Mouse (Mus musculus) embryonic facial prominence, embryonic 14.5 days (tissue): ENCODE data around the gene 2410137M14Rik. TPM values are rescaled to one million over a fixed set of nuclear protein-coding genes. Genes with fewer than 3 reads are reported as not detected.

ENCODE experiments used
- ATAC-seq: fragments of 200-750 bp; cut with Nextera tagmentation; 2 replicates; pipeline ENCODE4 v1.8.0; 2017; ENCODE audit warnings: low read depth, moderate number of reproducible peaks, moderate TSS enrichment
- DNase-seq: peaks from one replicate; pipeline ENCODE4 v3.0.0-alpha.2; 2015; ENCODE audit warnings: low spot score
- H3K27ac ChIP-seq: fragments of 300-500 bp; sonication (generic); replicated peaks from 2 replicates; pipeline ENCODE4 v1.5.1; 2014; ENCODE audit warnings: low read depth, mild to moderate bottlenecking, low read length, moderate library complexity
- H3K27me3 ChIP-seq: fragments of 300-500 bp; sonication (generic); replicated peaks from 2 replicates; pipeline ENCODE4 v1.6.1; 2014; ENCODE audit warnings: low read length; ENCODE audit not compliant: control insufficient read depth, insufficient read depth
- H3K36me3 ChIP-seq: fragments of 300-500 bp; sonication (generic); 2 replicates; pipeline ENCODE4 v1.6.1; 2014; ENCODE audit warnings: low read length, mixed read lengths; ENCODE audit not compliant: control insufficient read depth, insufficient read depth
- H3K4me1 ChIP-seq: fragments of 300-500 bp; sonication (generic); 2 replicates; pipeline ENCODE4 v1.6.1; 2014; ENCODE audit warnings: antibody characterized with exemption, low read length; ENCODE audit not compliant: control insufficient read depth, insufficient read depth
- H3K4me2 ChIP-seq: fragments of 300-500 bp; sonication (generic); 2 replicates; pipeline ENCODE4 v1.6.1; 2014; ENCODE audit warnings: low read depth, mild to moderate bottlenecking, low read length, moderate library complexity, mixed read lengths
- H3K4me3 ChIP-seq: fragments of 300-500 bp; sonication (generic); 2 replicates; pipeline ENCODE4 v1.5.1; 2014; ENCODE audit warnings: low read depth, mild to moderate bottlenecking, low read length
- H3K9ac ChIP-seq: fragments of 300-500 bp; sonication (generic); 2 replicates; pipeline ENCODE4 v1.6.1; 2014; ENCODE audit warnings: low read depth, mild to moderate bottlenecking, low read length, moderate library complexity, mixed read lengths
- H3K9me3 ChIP-seq: fragments of 300-500 bp; sonication (generic); 2 replicates; pipeline ENCODE4 v1.6.1; 2016; ENCODE audit warnings: low read length; ENCODE audit not compliant: control insufficient read depth
- WGBS: fragments of 180-500 bp; shearing (Covaris S2); extraction: QIAGEN DNeasy Blood & Tissue Kit; methylation state at CpG from one replicate; pipeline ENCODE4 v1.1.7; 2014; 5-methylcytosine and 5-hydroxymethylcytosine counted together
- polyA plus RNA-seq: library from polyadenylated mRNA; unstranded; fragments of >200 nt; fragmentation: Nextera tagmentation; extraction: Ambion mirVana; gene quantifications from 2 replicates; pipeline ENCODE4 v1.2.1, GENCODE M21; 2014

Gene 2410137M14Rik
- polyA plus RNA-seq, 1 experiment from 2014 or later, result not detected

GRCm38 (mm10) chr17:36931130-36931529 is 49.9 kb downstream of the 2410137M14Rik start:
- WGBS, result 79% methylated on average over 4 of the region's 4 CpGs
- no peaks in the 10 kb centered on the region for H3K4me1 ChIP-seq

GRCm38 (mm10) chr17:36930233-36930632 is 50.8 kb downstream of the 2410137M14Rik start:
- no peaks in the 10 kb centered on the region for H3K4me1 ChIP-seq
- no peak overlapping the region for H3K4me3 ChIP-seq
- no peak overlapping the region for H3K27ac ChIP-seq
- no peak overlapping the region for H3K4me2 ChIP-seq
- no peak overlapping the region for H3K9ac ChIP-seq
- DNase-seq (no peak), ATAC-seq (no peak)
- no peaks in the 10 kb centered on the region for H3K27me3 ChIP-seq
- H3K9me3 ChIP-seq, result no peaks in the 10 kb centered on the region
- WGBS, result 77% methylated on average over 6 of the region's 6 CpGs
- no peaks in the 10 kb centered on the region for H3K36me3 ChIP-seq

More at GRCm38 (mm10) chr17:36931130-36931529, 49.9 kb downstream of the 2410137M14Rik start:
- no peaks in the 10 kb centered on the region for H3K9me3 ChIP-seq
- no peak for ATAC-seq
- H3K36me3 ChIP-seq, result no peaks in the 10 kb centered on the region
- DNase-seq, result no peak
- H3K27ac ChIP-seq, result no peak overlapping the region
- H3K27me3 ChIP-seq, result no peaks in the 10 kb centered on the region
- H3K9ac ChIP-seq, result no peak overlapping the region
- no peak overlapping the region for H3K4me2 ChIP-seq
- no peak overlapping the region for H3K4me3 ChIP-seq

- Histone ChIP-seq H3K4me2 (no peak overlapping the region), H3K4me1 (no peaks in the 10 kb centered on the region), H3K27ac (no peak overlapping the region), H3K27me3 (no peaks in the 10 kb centered on the region), H3K9me3 (no peaks in the 10 kb centered on the region), H3K36me3 (no peaks in the 10 kb centered on the region), H3K4me3 (no peak overlapping the region), H3K9ac (no peak overlapping the region)
- DNase-seq, result no peak
- no peak for ATAC-seq
- WGBS, result 72% methylated on average over 12 of the region's 12 CpGs
Measured at GRCm38 (mm10) chr17:36929236-36929932, 51.7 kb downstream of the 2410137M14Rik start.

Other genes with a start within 250 kb of the 2410137M14Rik start
- not detected in 2 replicates for gene H2-M10.5, start 208.3 kb downstream of the 2410137M14Rik start, polyA plus RNA-seq
- gene H2-M10.6, start 169.1 kb downstream of the 2410137M14Rik start, polyA plus RNA-seq, result not detected in 2 replicates
- gene Trim26, start 144.1 kb downstream of the 2410137M14Rik start, polyA plus RNA-seq, result 28.5 and 31.9 TPM in 2 replicates
- 0.10 and 0.15 TPM in 2 replicates for gene Trim15, start 114.0 kb downstream of the 2410137M14Rik start, polyA plus RNA-seq
- gene Trim10, start 111.7 kb downstream of the 2410137M14Rik start, polyA plus RNA-seq, result 3.6 and 3.7 TPM in 2 replicates
- not detected in 2 replicates for gene Trim40, start 91.1 kb downstream of the 2410137M14Rik start, polyA plus RNA-seq
- gene Trim31, start 83.1 kb downstream of the 2410137M14Rik start, polyA plus RNA-seq, result not detected in 2 replicates
- gene Rnf39, start 38.3 kb downstream of the 2410137M14Rik start, polyA plus RNA-seq, result 1.2 and 2.7 TPM in 2 replicates
- gene Ppp1r11, start 29.5 kb downstream of the 2410137M14Rik start, polyA plus RNA-seq, result 125 and 130 TPM in 2 replicates
- gene Znrd1, start 22.7 kb downstream of the 2410137M14Rik start, polyA plus RNA-seq, result 89.6 and 94.7 TPM in 2 replicates
- 5.9 and 6.1 TPM in 2 replicates for gene Znrd1as, start 22.6 kb downstream of the 2410137M14Rik start, polyA plus RNA-seq
- 0.21 and 0.22 TPM in 2 replicates for gene H2-M5, start 8.3 kb upstream of the 2410137M14Rik start, polyA plus RNA-seq
- gene Zfp57, start 19.9 kb upstream of the 2410137M14Rik start, polyA plus RNA-seq, result 45.5 and 64.8 TPM in 2 replicates
- 0.12 and 0.22 TPM in 2 replicates for gene Mog, start 42.2 kb upstream of the 2410137M14Rik start, polyA plus RNA-seq
- gene Gabbr1, start 64.7 kb upstream of the 2410137M14Rik start, polyA plus RNA-seq, result 8.4 and 10.2 TPM in 2 replicates
- 0.12 TPM in 1 of 2 replicates, not detected in the other for gene Olfr90, start 107.3 kb upstream of the 2410137M14Rik start, polyA plus RNA-seq
- 0.04 TPM in 1 of 2 replicates, not detected in the other for gene Olfr91, start 117.0 kb upstream of the 2410137M14Rik start, polyA plus RNA-seq
- not detected in 2 replicates for gene Olfr92, start 138.9 kb upstream of the 2410137M14Rik start, polyA plus RNA-seq
- gene Olfr93, start 180.3 kb upstream of the 2410137M14Rik start, polyA plus RNA-seq, result not detected in 2 replicates
- gene Ubd, start 212.7 kb upstream of the 2410137M14Rik start, polyA plus RNA-seq, result 0.22 TPM in 1 of 2 replicates, not detected in the other
- gene Olfr94, start 219.8 kb upstream of the 2410137M14Rik start, polyA plus RNA-seq, result 0.10 and 0.21 TPM in 2 replicates
- gene Olfr95, start 231.9 kb upstream of the 2410137M14Rik start, polyA plus RNA-seq, result not detected in 2 replicates
- gene Olfr96, start 238.9 kb upstream of the 2410137M14Rik start, polyA plus RNA-seq, result 0.29 TPM in 1 of 2 replicates, not detected in the other